Mouse (Mus musculus) heart, adult 9 months (tissue): ENCODE measurements around the gene Cfdp1.

Experiments
- DNase-seq, 2 experiments: peaks; one replicate each; pipeline ENCODE4 v3.0.0; 2022; ENCODE audit warnings: low spot score in 2 of 2

The Cfdp1 gene

DNA sequence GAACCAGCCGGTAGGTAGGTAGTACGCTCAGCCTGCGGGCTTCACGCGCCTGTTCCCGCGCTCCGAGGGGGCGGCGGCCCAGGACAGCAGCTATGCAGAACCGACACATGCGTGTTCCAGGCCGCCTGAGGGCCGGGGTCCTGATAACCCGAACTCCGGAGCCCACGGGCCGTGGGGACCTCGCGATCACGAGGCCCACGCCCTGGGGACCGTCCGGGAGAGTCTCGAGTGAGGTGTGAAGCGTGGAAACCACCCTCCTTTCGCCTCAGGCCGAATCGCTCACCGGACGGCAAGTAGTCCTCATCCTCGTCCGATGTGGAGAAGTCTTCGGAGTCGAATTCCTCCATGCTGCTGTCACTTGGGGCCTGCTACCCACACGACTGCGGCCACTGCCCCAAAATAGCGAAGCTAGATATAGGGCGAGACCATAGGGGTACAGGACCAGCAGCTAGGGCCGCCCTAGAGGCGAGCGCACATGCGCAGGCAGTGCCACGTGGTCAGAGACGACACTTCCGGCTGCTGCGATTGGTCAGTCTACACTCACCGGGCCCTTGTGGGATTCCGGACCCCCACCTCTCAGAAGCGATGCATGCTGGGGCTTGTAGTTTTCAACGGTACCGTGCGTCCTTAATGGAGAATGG, at the start of gene Cfdp1:
Gene Cfdp1, minus strand, starts transcription at position 431 of the 641 bp plus-strand sequence.
- peak; percentile 97 to 99 for DNase-seq

DNA sequence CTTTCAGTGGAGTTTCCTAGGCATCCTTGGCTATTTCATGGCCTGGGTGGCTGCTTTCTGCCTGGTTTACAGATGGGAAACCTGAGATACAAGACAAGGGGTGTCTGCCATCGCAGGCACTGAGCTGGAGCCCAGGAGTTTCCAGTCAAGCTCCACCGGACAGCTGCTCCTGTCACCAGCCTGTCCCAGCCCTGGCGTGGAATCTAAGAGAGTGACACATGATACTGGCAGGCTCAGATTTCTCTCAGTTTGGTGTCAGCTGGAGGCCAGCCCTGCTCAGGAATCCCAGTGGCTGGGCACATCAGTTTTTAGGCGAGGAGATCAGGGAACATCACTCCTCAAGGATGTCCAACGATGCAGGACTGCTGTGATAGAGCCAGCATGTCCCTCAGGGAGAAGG, 48.0 kb upstream of the Cfdp1 start:
- peak; percentile 20 to 31 for DNase-seq

DNA sequence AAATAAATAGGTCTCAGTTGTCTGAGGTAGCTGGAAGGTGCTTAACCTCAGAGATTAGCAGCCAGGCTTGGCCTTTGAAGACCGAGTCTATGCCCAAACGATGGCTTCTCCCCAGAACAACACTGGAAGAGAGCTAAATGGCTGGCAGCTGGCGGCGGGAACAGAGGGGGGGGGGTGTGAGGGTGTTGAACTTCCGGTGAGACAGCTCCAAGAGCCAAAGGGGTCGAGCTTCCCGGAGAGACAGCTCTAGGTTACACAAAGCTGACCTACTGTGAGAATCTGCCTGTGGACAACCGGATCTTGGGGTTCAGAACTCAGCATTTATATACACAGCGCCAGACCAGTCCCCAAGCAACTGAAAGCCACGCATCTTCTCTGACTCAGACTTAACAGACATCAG, 44.5 kb upstream of the Cfdp1 start:
- DNase-seq = no peak

DNA sequence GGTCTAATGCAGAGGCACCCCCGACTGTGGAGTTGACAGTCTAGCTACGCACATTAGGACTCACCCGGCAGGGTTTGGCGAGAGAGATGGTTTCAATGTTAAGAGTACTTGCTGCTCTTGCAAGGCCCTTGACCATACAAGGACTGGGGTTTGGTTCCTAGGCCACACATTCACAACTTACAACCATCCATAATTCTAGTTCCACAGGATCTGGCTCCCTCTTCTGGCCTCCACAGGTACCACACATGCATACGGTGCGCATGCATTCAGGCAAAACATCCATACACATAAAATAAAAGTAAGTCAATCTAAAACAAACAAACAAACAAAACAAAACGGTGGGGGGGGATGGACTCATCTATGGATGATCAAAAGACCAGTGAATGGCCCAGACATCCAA, 40.9 kb upstream of the Cfdp1 start:
- no peak for DNase-seq

DNA sequence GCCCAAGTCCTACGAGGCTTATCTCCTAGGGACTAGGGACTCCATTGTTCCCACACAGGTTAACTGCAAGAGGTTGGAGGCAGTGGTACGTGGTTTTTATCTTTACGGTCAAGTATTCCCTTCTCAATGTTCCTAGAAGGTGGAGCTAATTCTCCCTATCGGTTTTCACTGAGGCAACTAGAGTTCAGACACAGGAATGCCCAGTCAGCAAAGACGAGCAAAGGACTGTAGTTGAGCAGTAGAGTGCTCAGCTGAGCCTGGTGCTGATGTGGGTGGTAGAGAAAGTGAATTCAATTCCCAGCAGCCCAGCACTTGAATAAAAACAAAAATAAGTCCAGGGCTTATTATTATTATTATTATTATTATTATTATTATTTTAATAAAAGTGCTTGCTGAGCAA, 38.5 kb upstream of the Cfdp1 start:
- DNase-seq = no peak

DNA sequence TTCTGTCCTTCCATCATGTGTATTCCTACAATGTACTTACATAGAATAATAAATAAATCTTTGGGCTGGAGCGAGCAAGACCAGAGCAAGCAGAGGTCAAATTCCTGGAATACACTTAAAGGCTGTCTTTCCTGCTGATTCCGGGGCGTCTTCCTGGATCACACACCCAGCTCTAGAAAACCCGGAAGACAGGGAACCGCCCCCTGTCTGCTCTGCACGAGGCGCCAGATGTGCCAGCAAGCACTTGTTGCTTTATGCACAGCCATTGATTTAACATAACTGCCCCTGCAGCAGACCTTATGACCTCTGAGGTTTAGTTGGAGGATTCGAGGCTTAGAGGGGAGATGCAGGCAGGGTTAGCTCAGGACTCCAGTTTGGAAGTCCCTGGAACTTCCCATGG, 37.9 kb upstream of the Cfdp1 start:
- no peak for DNase-seq

GRCm38 (mm10) chr8:111890911-111891303, 36.8 kb upstream of the Cfdp1 start:
- DNase-seq = no peak

- no peak for DNase-seq
Observed at GRCm38 (mm10) chr8:111889931-111890910, 36.1 kb upstream of the Cfdp1 start.

GRCm38 (mm10) chr8:111888091-111888650, 34.1 kb upstream of the Cfdp1 start:
- DNase-seq = no peak

DNA sequence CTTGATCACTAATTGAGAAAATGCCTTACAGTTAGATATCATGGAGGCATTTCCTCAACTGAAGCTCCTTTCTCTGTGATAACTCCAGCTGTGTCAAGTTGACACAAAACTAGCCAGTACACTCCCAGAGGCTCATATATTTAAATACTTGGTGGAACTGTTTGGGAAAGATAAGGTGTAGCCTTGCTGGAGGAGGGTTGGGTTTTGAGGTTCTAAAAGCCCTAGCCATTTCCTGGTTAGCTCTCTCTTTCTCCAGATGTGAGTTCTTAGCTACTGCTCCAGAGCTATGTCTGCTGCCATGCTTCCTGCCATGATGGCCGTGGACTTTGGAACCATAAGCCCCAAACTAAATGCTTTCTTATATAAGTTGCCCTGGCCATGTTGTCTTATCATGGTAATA, 33.4 kb upstream of the Cfdp1 start:
- no peak for DNase-seq

DNA sequence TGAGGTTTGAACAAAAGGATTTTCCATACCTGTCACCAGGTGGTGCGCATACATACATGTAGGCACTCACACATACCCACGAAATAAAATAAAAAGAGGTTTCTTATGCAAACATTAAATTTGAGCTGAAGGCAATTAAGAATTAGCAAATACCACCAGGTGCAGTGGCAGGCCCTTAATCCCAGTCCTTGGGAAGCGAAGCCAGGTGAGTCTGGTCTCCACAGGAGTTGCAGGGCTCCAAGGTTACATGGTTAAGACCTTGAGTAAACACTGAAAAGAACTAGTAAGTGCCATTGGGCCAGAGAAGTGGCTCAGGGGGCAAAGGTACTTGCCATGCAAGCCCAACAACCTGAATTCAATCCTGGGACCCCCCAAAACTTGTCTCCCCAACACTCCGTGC, 29.5 kb upstream of the Cfdp1 start:
- DNase-seq = no peak

DNA sequence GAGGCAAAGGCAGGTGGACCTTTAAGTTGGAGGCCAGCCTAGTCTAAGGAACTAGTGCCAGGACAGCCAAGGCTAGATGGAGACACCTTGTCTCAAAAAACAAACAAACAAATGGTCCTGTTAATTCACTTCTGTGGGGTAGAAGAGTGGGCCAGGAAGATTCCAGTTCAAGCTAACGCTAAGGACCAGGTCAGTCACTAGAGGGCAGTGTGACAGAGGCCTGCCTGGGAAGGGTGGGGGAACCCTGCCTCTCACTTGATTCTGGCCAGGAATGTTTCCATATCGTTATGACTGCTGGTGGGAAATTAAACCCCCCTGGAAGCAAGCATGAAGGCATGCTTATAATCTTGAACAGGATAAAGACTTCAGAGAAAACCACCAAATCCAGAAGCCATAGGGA, 27.5 kb upstream of the Cfdp1 start:
- peak in 1 of 2 experiments; percentile 14 for DNase-seq

GRCm38 (mm10) chr8:111877711-111878110, 23.6 kb upstream of the Cfdp1 start:
- DNase-seq = no peak

GRCm38 (mm10) chr8:111876355-111876948, 22.4 kb upstream of the Cfdp1 start, which contains the start of gene Tmem170:
Gene Tmem170 (minus strand): TSS chr8:111876750.
- peak; percentile 95 to 99 for DNase-seq

DNA sequence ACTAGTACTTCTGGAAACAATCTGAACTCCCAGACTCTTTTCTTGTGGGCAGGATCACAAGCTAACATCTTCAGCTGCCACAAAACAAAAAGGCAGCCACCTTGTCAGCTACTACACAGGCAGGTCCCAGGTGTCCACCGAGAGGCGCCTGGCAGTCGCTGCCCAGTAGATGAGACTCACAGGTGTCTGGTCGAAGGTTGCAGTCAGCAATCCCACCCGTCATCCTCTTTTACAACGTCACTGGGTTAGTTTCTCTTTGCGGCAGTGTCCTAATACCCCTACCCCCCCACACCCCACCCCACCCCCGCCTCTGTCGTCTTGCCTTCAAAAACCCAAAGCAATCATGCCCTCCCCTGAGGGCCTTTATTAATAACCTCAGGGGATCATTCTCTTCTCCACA, 21.7 kb upstream of the Cfdp1 start:
- peak in 1 of 2 experiments; percentile 13 for DNase-seq

- DNase-seq = no peak
Observed at GRCm38 (mm10) chr8:111871278-111871677, 17.2 kb upstream of the Cfdp1 start.

- DNase-seq = no peak
Observed at GRCm38 (mm10) chr8:111870379-111870778, 16.3 kb upstream of the Cfdp1 start.

DNA sequence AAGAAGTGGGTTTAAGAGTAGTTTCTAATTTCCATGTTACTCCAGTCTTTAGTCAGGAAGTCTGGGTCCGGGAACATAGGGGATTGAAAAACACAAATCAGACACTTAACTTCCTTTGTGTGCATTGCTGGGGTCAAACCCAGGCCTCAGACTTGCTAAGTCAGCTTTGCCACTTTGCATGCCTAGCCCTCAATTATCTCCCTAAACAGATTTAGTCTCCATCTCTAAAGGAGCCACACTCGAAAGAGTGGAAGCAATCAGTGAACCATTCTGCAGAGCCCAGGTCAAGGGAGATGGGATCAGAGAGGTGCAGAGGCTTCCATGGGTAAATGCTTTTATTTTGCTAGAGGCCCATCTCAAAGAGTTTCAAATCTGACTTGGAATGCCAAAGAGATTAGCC, 14.6 kb upstream of the Cfdp1 start:
- DNase-seq = no peak

DNA sequence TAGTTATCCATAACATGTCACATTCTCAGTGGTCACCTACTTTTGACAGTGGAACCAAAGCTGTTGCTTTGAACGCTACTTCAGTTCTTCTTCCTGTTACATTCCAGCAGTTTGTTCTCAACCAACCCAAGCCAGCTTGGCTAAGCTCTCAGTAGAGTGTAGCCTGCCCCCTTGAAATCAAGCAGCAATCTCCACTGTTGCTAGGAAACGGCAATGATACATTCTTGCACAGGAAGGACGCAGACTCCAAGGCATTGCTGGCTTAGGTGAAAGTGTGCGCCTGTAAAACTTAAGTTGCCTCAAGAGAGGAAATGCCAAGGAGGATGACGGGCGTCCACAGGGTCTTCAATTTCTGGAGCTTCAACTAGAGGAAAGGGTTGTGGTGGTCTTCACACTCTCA, 11.8 kb upstream of the Cfdp1 start:
- DNase-seq = no peak

DNA sequence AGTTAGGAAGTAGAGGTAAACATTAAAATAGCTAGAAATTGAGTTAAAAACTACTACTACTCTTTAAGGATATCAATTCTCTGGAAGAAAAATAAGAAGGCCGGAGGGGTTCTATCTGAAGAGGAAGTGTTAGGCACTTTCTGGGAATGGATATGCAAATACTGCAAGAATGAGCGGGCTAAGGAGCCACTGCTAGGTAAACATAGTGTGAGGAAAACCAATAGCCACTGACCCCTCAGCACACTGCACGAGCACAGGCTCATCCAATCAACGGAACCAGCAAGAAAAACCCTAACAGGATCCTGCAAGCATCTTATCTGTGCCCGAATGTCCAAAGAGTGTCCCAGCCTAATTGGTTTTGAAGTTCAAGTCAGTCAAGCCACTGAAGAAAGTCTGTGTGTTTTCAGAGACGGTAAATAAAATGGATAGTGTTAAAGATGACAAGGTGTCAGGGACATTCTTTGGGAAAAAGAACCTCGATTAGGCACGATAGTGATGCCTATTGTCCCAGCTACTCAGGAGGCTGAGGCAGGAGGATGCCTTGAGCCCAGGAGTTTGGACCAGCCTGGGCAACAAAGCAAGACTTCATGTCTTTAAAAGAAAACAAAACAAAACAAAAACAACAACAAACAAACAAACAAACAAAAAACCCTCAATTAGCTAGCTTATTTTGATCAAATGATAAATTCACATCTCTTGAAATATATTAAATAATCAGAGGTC, 11.2 kb upstream of the Cfdp1 start:
- no peak for DNase-seq

- DNase-seq = no peak
Observed at GRCm38 (mm10) chr8:111864648-111865047, 10.6 kb upstream of the Cfdp1 start.

DNA sequence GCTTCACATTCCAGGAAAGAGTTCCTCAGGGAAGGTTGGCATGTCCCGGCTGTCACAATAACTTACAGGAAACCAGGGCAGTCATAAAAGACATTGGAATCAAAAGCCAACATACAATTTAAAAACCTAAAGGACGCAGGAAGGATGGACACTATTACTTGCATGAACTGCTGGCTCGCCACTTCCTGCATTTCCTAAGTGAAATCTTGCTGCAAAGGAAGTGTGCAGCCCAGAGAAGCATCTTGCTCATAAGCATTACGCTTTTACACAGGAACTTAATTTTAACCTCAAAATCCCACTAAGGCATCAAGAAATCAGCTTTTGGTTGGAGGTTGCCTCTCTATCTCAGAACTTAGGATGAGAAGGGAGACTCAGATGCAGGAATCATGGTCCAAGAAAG, 9.2 kb upstream of the Cfdp1 start:
- DNase-seq = no peak
